Mouse (Mus musculus): Measurements from ENCODE around the gene Fermt3. TPM values are rescaled to one million over a fixed set of nuclear protein-coding genes. Genes with fewer than 3 reads are reported as not detected.
"Not testable (repeated sequence)": the region's sequence is repeated elsewhere in the genome, so short reads cannot be mapped to it uniquely, and the experiment has no call there.

The Fermt3 gene
- polyA plus RNA-seq, 1 experiment, result 0.37 TPM

- TF ChIP-seq USF1 (IDR thresholded peaks at IDR 0.05; ENCODE audit: low read depth), result no peak
- peak; percentile 10 for TF ChIP-seq CTCF (IDR thresholded peaks at IDR 0.05; ENCODE audit: control insufficient read depth, insufficient read depth, insufficient read length)
- TF ChIP-seq MYOD1 (IDR thresholded peaks at IDR 0.05; ENCODE audit: control insufficient read depth, insufficient read length, low read depth), result no peak
- TF ChIP-seq FOSL1 (IDR thresholded peaks at IDR 0.05; ENCODE audit: insufficient read depth, low read length, poor library complexity, severe bottlenecking), result no peak
- peak; percentile 89 for TF ChIP-seq MAX (IDR thresholded peaks at IDR 0.05)
- H3ac ChIP-seq (ENCODE audit: control insufficient read depth, insufficient read length, low read depth), result peak within 1 kb of the TSS; percentile 75
- H3K36me3 ChIP-seq (ENCODE audit: control insufficient read depth, insufficient read depth), result no peaks in the 10 kb centered on the region
- H3K4me3 ChIP-seq (ENCODE audit: insufficient read depth, poor library complexity, severe bottlenecking), result peak within 1 kb of the TSS; percentile 22
- H3K79me3 ChIP-seq (ENCODE audit: low read depth), result no peaks in the 10 kb centered on the region
- H3K27me3 ChIP-seq (ENCODE audit: control insufficient read depth, insufficient read depth, insufficient read length), result no peaks in the 10 kb centered on the region
- no peaks in the 10 kb centered on the region for H3K79me2 ChIP-seq (ENCODE audit: control insufficient read depth, insufficient read depth)
Measured at GRCm38 (mm10) chr19:7056248-7057087, 37.2 kb upstream of the Fermt3 start, which contains the start of gene Macrod1. Gene Macrod1 (plus strand): TSS chr19:7056810.

- Histone ChIP-seq H3K79me2 (ENCODE audit: control insufficient read depth, insufficient read depth) (no peaks in the 10 kb centered on the region), H3K27me3 (ENCODE audit: control insufficient read depth, insufficient read depth, insufficient read length) (no peaks in the 10 kb centered on the region), H3K36me3 (ENCODE audit: control insufficient read depth, insufficient read depth) (no peaks in the 10 kb centered on the region), H3K79me3 (ENCODE audit: low read depth) (no peaks in the 10 kb centered on the region), H3ac (ENCODE audit: control insufficient read depth, insufficient read length, low read depth) (no peak overlapping the region), H3K4me3 (ENCODE audit: insufficient read depth, poor library complexity, severe bottlenecking) (no peak overlapping the region)
- no peak for TF ChIP-seq CEBPB (IDR thresholded peaks at IDR 0.05; ENCODE audit: low read depth)
- no peak for TF ChIP-seq USF1 (IDR thresholded peaks at IDR 0.05; ENCODE audit: low read depth)
- no peak for TF ChIP-seq MYOG (IDR thresholded peaks at IDR 0.05; ENCODE audit: control insufficient read depth, extremely low read depth, insufficient read length)
- no peak for TF ChIP-seq CTCF (IDR thresholded peaks at IDR 0.05; ENCODE audit: control insufficient read depth, insufficient read depth, insufficient read length)
- no peak for TF ChIP-seq MYOD1 (IDR thresholded peaks at IDR 0.05; ENCODE audit: control insufficient read depth, insufficient read length, low read depth)
- no peak for TF ChIP-seq MAX (IDR thresholded peaks at IDR 0.05)
- no peak for TF ChIP-seq FOSL1 (IDR thresholded peaks at IDR 0.05; ENCODE audit: insufficient read depth, low read length, poor library complexity, severe bottlenecking)
Measured at GRCm38 (mm10) chr19:7055173-7055572, 35.9 kb upstream of the Fermt3 start.

GRCm38 (mm10) chr19:7054772-7055171 is 35.5 kb upstream of the Fermt3 start:
- no peaks in the 10 kb centered on the region for H3K36me3 ChIP-seq (ENCODE audit: control insufficient read depth, insufficient read depth)
- no peaks in the 10 kb centered on the region for H3K79me2 ChIP-seq (ENCODE audit: control insufficient read depth, insufficient read depth)
- no peak overlapping the region for H3K4me3 ChIP-seq (ENCODE audit: insufficient read depth, poor library complexity, severe bottlenecking)
- H3K79me3 ChIP-seq (ENCODE audit: low read depth), result no peaks in the 10 kb centered on the region
- H3ac ChIP-seq (ENCODE audit: control insufficient read depth, insufficient read length, low read depth), result no peak overlapping the region
- H3K27me3 ChIP-seq (ENCODE audit: control insufficient read depth, insufficient read depth, insufficient read length), result no peaks in the 10 kb centered on the region
- no peak for TF ChIP-seq MYOD1 (IDR thresholded peaks at IDR 0.05; ENCODE audit: control insufficient read depth, insufficient read length, low read depth)
- TF ChIP-seq MAX (IDR thresholded peaks at IDR 0.05), result peak; percentile 90
- no peak for TF ChIP-seq FOSL1 (IDR thresholded peaks at IDR 0.05; ENCODE audit: insufficient read depth, low read length, poor library complexity, severe bottlenecking)
- no peak for TF ChIP-seq CEBPB (IDR thresholded peaks at IDR 0.05; ENCODE audit: low read depth)
- TF ChIP-seq USF1 (IDR thresholded peaks at IDR 0.05; ENCODE audit: low read depth), result peak; percentile 71

GRCm38 (mm10) chr19:7053382-7053781 is 34.1 kb upstream of the Fermt3 start:
- not testable (repeated sequence) for H3K79me3 ChIP-seq (ENCODE audit: low read depth); H3ac ChIP-seq (ENCODE audit: control insufficient read depth, insufficient read length, low read depth); H3K79me2 ChIP-seq (ENCODE audit: control insufficient read depth, insufficient read depth); H3K27me3 ChIP-seq (ENCODE audit: control insufficient read depth, insufficient read depth, insufficient read length); H3K4me3 ChIP-seq (ENCODE audit: insufficient read depth, poor library complexity, severe bottlenecking); H3K36me3 ChIP-seq (ENCODE audit: control insufficient read depth, insufficient read depth)

GRCm38 (mm10) chr19:7044706-7045105 is 25.4 kb upstream of the Fermt3 start:
- peaks cover under 1% of the 10 kb centered on the region for H3K79me2 ChIP-seq (ENCODE audit: control insufficient read depth, insufficient read depth)
- H3K36me3 ChIP-seq (ENCODE audit: control insufficient read depth, insufficient read depth), result no peaks in the 10 kb centered on the region
- no peak for TF ChIP-seq FOSL1 (IDR thresholded peaks at IDR 0.05; ENCODE audit: insufficient read depth, low read length, poor library complexity, severe bottlenecking)
- TF ChIP-seq CTCF (IDR thresholded peaks at IDR 0.05; ENCODE audit: control insufficient read depth, insufficient read depth, insufficient read length), result no peak
- TF ChIP-seq MYOD1 (IDR thresholded peaks at IDR 0.05; ENCODE audit: control insufficient read depth, insufficient read length, low read depth), result no peak
- no peak for TF ChIP-seq MYOG (IDR thresholded peaks at IDR 0.05; ENCODE audit: control insufficient read depth, extremely low read depth, insufficient read length)
- no peak for TF ChIP-seq USF1 (IDR thresholded peaks at IDR 0.05; ENCODE audit: low read depth)
- no peaks in the 10 kb centered on the region for H3K79me3 ChIP-seq (ENCODE audit: low read depth)
- H3K27me3 ChIP-seq (ENCODE audit: control insufficient read depth, insufficient read depth, insufficient read length), result no peaks in the 10 kb centered on the region
- no peak overlapping the region for H3K4me3 ChIP-seq (ENCODE audit: insufficient read depth, poor library complexity, severe bottlenecking)
- H3ac ChIP-seq (ENCODE audit: control insufficient read depth, insufficient read length, low read depth), result no peak overlapping the region

- no peak for TF ChIP-seq MAX (IDR thresholded peaks at IDR 0.05)
- TF ChIP-seq FOSL1 (IDR thresholded peaks at IDR 0.05; ENCODE audit: insufficient read depth, low read length, poor library complexity, severe bottlenecking), result no peak
- no peak for TF ChIP-seq MYOG (IDR thresholded peaks at IDR 0.05; ENCODE audit: control insufficient read depth, extremely low read depth, insufficient read length)
- no peak for TF ChIP-seq MYOD1 (IDR thresholded peaks at IDR 0.05; ENCODE audit: control insufficient read depth, insufficient read length, low read depth)
- no peak for TF ChIP-seq CTCF (IDR thresholded peaks at IDR 0.05; ENCODE audit: control insufficient read depth, insufficient read depth, insufficient read length)
- no peak for TF ChIP-seq USF1 (IDR thresholded peaks at IDR 0.05; ENCODE audit: low read depth)
- no peak for TF ChIP-seq CEBPB (IDR thresholded peaks at IDR 0.05; ENCODE audit: low read depth)
- Histone ChIP-seq H3K4me3 (ENCODE audit: insufficient read depth, poor library complexity, severe bottlenecking) (no peak overlapping the region), H3ac (ENCODE audit: control insufficient read depth, insufficient read length, low read depth) (no peak overlapping the region), H3K79me2 (ENCODE audit: control insufficient read depth, insufficient read depth) (peaks cover 4% of the 10 kb centered on the region), H3K27me3 (ENCODE audit: control insufficient read depth, insufficient read depth, insufficient read length) (no peaks in the 10 kb centered on the region), H3K79me3 (ENCODE audit: low read depth) (peaks cover 2% of the 10 kb centered on the region), H3K36me3 (ENCODE audit: control insufficient read depth, insufficient read depth) (no peaks in the 10 kb centered on the region)
Measured at GRCm38 (mm10) chr19:7044279-7044678, 25.0 kb upstream of the Fermt3 start.

Data from C2C12 (cell line).